Mouse (Mus musculus) CD4-positive, CD25-positive, alpha-beta regulatory T cell, adult 9 weeks (primary cell): ENCODE measurements around the gene Ehd3. TPM values are rescaled to one million over a fixed set of nuclear protein-coding genes. Genes with fewer than 3 reads are reported as not detected.

Experiments
- polyA plus RNA-seq: library from polyadenylated mRNA; unstranded; fragments of 100-300 nt; shearing (Covaris generic); gene quantifications from one replicate; pipeline ENCODE4 v1.2.1, GENCODE M21; 2017

The Ehd3 gene
- polyA plus RNA-seq, result 100 TPM

GRCm38 (mm10) chr17:73803521-73804184 lies at the start of gene Ehd3:
TSS of gene Ehd3 (plus strand) at chr17:73804134.

Other genes starting within 250 kb of the Ehd3 start
- gene Galnt14, start 93.7 kb upstream of the Ehd3 start, polyA plus RNA-seq, result 0.94 TPM
- gene Xdh, start 146.1 kb downstream of the Ehd3 start, polyA plus RNA-seq, result 53.2 TPM
- gene Srd5a2, start 243.8 kb downstream of the Ehd3 start, polyA plus RNA-seq, result not detected